Mouse (Mus musculus): ENCODE measurements around the gene Cyp2w1. TPM values are rescaled to one million over a fixed set of nuclear protein-coding genes. Genes with fewer than 3 reads are reported as not detected.

Gene Cyp2w1
- polyA plus RNA-seq, 1 experiment from 2014 or later: not detected

- peak; percentile 73 for DNase-seq (ENCODE audit: low spot score)
- Histone ChIP-seq H3K27me3 (ENCODE audit: insufficient read depth, low read length) (no peaks in the 10 kb centered on the region), H3K9me3 (replicated peaks; ENCODE audit: low read length) (no peaks in the 10 kb centered on the region), H3K36me3 (ENCODE audit: insufficient read depth, low read length) (no peaks in the 10 kb centered on the region), H3K9ac (ENCODE audit: low read depth, low read length) (peak within 1 kb of the TSS; percentile 8; the same call in 1 of the 2 replicates), H3K27ac (peak within 1 kb of the TSS; percentile 95), H3K4me1 (replicated peaks; ENCODE audit: insufficient read depth, low read length) (peaks cover 49% of the 10 kb centered on the region), H3K4me2 (ENCODE audit: low read length) (0 out of 2 replicates have a peak within 1 kb of the TSS, but pooled peaks have one; percentile 13), H3K4me3 (replicated peaks; ENCODE audit: low read depth, low read length) (no peak within 1 kb of the TSS)
- WGBS: 45% methylated on average over 18 of the region's 18 CpGs
- no peak for TF ChIP-seq CTCF (IDR thresholded peaks at IDR 0.05; ENCODE audit: low read depth)
- ATAC-seq (replicated peaks; ENCODE audit: low FRiP score, low read depth): no peak
Measured at GRCm38 (mm10) chr5:139377468-139378270, 25.3 kb downstream of the Cyp2w1 start, which contains the start of gene Gpr146. Gene Gpr146, plus strand, starts transcription at chr5:139377697.

GRCm38 (mm10) chr5:139378271-139378556 lies 25.8 kb downstream of the Cyp2w1 start:
- Histone ChIP-seq H3K4me1 (replicated peaks; ENCODE audit: insufficient read depth, low read length) (peaks cover 46% of the 10 kb centered on the region), H3K4me2 (ENCODE audit: low read length) (no peak overlapping the region), H3K36me3 (ENCODE audit: insufficient read depth, low read length) (no peaks in the 10 kb centered on the region), H3K9ac (ENCODE audit: low read depth, low read length) (no peak overlapping the region), H3K4me3 (replicated peaks; ENCODE audit: low read depth, low read length) (no peak overlapping the region), H3K9me3 (replicated peaks; ENCODE audit: low read length) (no peaks in the 10 kb centered on the region), H3K27me3 (ENCODE audit: insufficient read depth, low read length) (no peaks in the 10 kb centered on the region), H3K27ac (peak overlapping the region; percentile 95)
- TF ChIP-seq CTCF (IDR thresholded peaks at IDR 0.05; ENCODE audit: low read depth): no peak
- DNase-seq (ENCODE audit: low spot score): no peak
- ATAC-seq (replicated peaks; ENCODE audit: low FRiP score, low read depth): no peak
- WGBS: 68% methylated on average over 7 of the region's 7 CpGs

GRCm38 (mm10) chr5:139378986-139379629 lies 26.7 kb downstream of the Cyp2w1 start:
- TF ChIP-seq CTCF (IDR thresholded peaks at IDR 0.05; ENCODE audit: low read depth): no peak
- no peak overlapping the region for H3K4me3 ChIP-seq (replicated peaks; ENCODE audit: low read depth, low read length)
- H3K4me1 ChIP-seq (replicated peaks; ENCODE audit: insufficient read depth, low read length): peaks cover 49% of the 10 kb centered on the region
- DNase-seq (ENCODE audit: low spot score) (peak; percentile 78), ATAC-seq (replicated peaks; ENCODE audit: low FRiP score, low read depth) (peak; percentile 60; the same call in 1 of the 2 replicates)
- H3K36me3 ChIP-seq (ENCODE audit: insufficient read depth, low read length): no peaks in the 10 kb centered on the region
- no peaks in the 10 kb centered on the region for H3K27me3 ChIP-seq (ENCODE audit: insufficient read depth, low read length)
- peak overlapping the region; percentile 78; the same call in 1 of the 2 replicates for H3K4me2 ChIP-seq (ENCODE audit: low read length)
- H3K9me3 ChIP-seq (replicated peaks; ENCODE audit: low read length): no peaks in the 10 kb centered on the region
- H3K27ac ChIP-seq: peak overlapping the region; percentile 95
- 26% methylated on average over 21 of the region's 21 CpGs for WGBS
- H3K9ac ChIP-seq (ENCODE audit: low read depth, low read length): no peak overlapping the region

DNA sequence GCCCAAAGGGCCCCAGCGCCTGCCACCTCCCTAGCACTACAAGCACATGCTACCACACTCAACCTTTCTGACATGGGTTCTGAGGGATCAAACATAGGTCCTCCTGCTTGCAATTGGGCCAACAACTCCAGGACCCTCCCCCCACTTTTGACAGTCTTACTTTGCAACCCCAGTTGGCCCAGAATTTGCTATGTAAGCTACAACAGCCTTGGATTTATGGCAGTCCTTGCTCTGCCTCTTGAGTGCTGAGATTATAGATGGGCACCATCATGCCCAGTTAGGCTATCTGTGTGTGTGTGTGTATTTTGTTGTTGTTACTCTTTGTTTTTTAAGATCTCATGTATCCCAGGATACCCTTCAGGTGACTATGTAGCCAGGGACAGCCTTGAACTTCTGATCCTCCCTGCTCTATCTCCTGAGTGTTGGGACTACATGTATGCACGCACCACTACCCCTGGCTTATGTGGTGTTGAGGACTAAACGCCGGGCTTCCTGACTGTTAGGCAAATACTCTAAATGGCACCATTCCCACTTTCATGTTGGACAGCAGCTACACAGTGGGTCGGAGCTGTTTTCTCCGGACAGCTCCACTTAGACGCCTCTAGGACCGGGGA lies 27.5 kb downstream of the Cyp2w1 start:
- Histone ChIP-seq H3K4me1 (replicated peaks; ENCODE audit: insufficient read depth, low read length) (peaks cover 57% of the 10 kb centered on the region), H3K9ac (ENCODE audit: low read depth, low read length) (peak overlapping the region; percentile 67)

GRCm38 (mm10) chr5:139380385-139381248 lies 28.2 kb downstream of the Cyp2w1 start:
- under 1% methylated on average over 71 of the region's 73 CpGs for WGBS
- peak; percentile 82 for ATAC-seq (replicated peaks; ENCODE audit: low FRiP score, low read depth)
- peak overlapping the region; percentile 66 for H3K4me3 ChIP-seq (replicated peaks; ENCODE audit: low read depth, low read length)
- H3K4me1 ChIP-seq (replicated peaks; ENCODE audit: insufficient read depth, low read length): peaks cover 63% of the 10 kb centered on the region
- H3K36me3 ChIP-seq (ENCODE audit: insufficient read depth, low read length): no peaks in the 10 kb centered on the region
- peak overlapping the region; percentile 67 for H3K9ac ChIP-seq (ENCODE audit: low read depth, low read length)
- H3K4me2 ChIP-seq (ENCODE audit: low read length): peak overlapping the region; percentile 78
- H3K9me3 ChIP-seq (replicated peaks; ENCODE audit: low read length): no peaks in the 10 kb centered on the region
- TF ChIP-seq CTCF (IDR thresholded peaks at IDR 0.05; ENCODE audit: low read depth): no peak
- H3K27me3 ChIP-seq (ENCODE audit: insufficient read depth, low read length): no peaks in the 10 kb centered on the region
- peak overlapping the region; percentile 95 for H3K27ac ChIP-seq
- DNase-seq (ENCODE audit: low spot score): peak; percentile 96

More for the DNA sequence above, 27.5 kb downstream of the Cyp2w1 start:
- no peak for TF ChIP-seq CTCF (IDR thresholded peaks at IDR 0.05; ENCODE audit: low read depth)
- peak overlapping the region; percentile 66 for H3K4me3 ChIP-seq (replicated peaks; ENCODE audit: low read depth, low read length)
- WGBS: 16% methylated on average over 8 of the region's 8 CpGs
- no peaks in the 10 kb centered on the region for H3K9me3 ChIP-seq (replicated peaks; ENCODE audit: low read length)
- no peaks in the 10 kb centered on the region for H3K36me3 ChIP-seq (ENCODE audit: insufficient read depth, low read length)
- ATAC-seq (replicated peaks; ENCODE audit: low FRiP score, low read depth) (no peak), DNase-seq (ENCODE audit: low spot score) (no peak)
- H3K27ac ChIP-seq: peak overlapping the region; percentile 95
- H3K4me2 ChIP-seq (ENCODE audit: low read length): peak overlapping the region; percentile 78
- H3K27me3 ChIP-seq (ENCODE audit: insufficient read depth, low read length): no peaks in the 10 kb centered on the region

Data from kidney, postnatal 0 days (tissue).